Mouse (Mus musculus) heart, postnatal 36 days (tissue): ENCODE data around the gene Abhd17b. TPM values are rescaled to one million over a fixed set of nuclear protein-coding genes. Genes with fewer than 3 reads are reported as not detected.

Source experiments
- DNase-seq, 2 experiments: peaks; one replicate each; pipeline ENCODE4 v3.0.0; 2021 to 2022
- intact Hi-C: fragments of 180-260 bp; cut with DNase I; formaldehyde crosslinking; loops from one replicate; pipeline ENCODE4 v1.15.1; 2025
- total RNA-seq, 2 experiments: library from RNA; stranded (reverse); gene quantifications; 2 replicates each; pipeline ENCODE4 v1.2.3; 2021

Gene Abhd17b
- total RNA-seq, 2 experiments from 2014 or later, result 13.6 to 14.3 TPM

DNA sequence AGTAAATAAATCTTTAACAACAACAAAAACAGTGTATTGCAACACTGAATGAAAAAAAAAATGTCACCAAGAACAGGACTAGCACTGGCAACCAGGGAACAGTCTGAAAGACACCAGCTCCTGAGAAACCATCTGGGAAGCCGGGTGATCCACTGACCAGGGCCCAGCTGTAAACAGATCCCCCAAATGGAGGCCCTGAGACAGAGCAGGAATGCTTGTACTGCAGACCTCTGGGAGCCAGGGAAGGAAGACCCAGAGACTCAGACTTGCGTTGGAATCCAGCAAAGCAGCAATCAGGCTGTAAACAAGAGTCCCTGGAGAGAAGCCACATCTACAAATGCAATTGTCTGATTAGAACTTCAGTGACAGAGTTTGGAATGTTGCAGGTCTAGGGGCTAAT lies 74.1 kb downstream of the Abhd17b start:
- intact Hi-C loops, result no loop called here
- no peak for DNase-seq

- intact Hi-C loops, result no loop called here
- no peak for DNase-seq
Observed at GRCm38 (mm10) chr19:21728342-21728741, 75.4 kb downstream of the Abhd17b start.

- DNase-seq, result no peak
- intact Hi-C loops, result loop anchor here (5.0 kb wide), 1 partner anchor 570 kb away; no protein-coding TSS in a partner anchor
Observed at GRCm38 (mm10) chr19:21731887-21732286, 78.9 kb downstream of the Abhd17b start.

DNA sequence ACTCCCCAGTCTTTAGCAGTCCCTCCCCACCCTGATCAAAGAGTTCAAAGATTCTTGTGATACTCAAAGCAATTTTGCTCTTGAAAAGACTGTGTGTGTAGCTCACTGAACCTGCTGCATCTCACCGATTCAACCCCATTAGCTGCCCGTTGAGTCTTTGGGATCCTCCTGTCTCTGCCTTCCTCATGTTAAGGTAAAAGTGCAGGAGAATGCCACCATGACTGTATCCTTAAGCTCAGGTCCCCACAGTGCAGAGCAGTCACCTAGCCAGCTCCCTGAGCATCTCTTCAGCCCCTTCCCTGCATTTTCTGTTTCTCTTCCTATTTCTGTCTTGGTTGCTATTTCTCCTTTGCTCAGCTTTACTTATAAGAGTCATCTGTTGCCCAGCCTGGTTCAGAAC lies 80.2 kb downstream of the Abhd17b start:
- no peak for DNase-seq
- intact Hi-C loops, result loop anchor here (5.0 kb wide), 1 partner anchor 569 kb away; no protein-coding TSS in a partner anchor

DNA sequence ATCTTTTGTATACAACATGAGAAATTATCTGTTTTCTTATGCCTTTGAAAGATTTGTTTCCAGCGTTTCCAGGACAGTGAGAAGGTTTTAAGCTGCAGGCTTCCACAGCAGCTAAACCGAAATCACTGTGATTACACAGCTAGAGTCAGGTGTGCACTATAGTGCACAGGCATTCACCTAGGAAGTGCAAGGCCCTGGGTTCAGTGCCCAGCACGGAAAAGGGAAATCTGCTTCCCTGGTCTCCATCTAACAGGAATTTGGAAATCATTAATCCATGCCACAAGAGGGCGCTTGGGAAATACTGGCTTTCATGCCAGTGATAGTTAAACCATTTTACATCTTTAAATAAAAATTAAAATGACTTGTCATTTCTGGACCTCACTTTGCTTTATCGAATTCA lies 81.1 kb downstream of the Abhd17b start:
- intact Hi-C loops, result loop anchor here (2.0 to 5.0 kb wide), 3 partner anchors 15 to 568 kb away; no protein-coding TSS in a partner anchor
- peak; percentile 18 to 35 for DNase-seq

Other genes with a start within 250 kb of the Abhd17b start
- gene Gda, start 179.7 kb upstream of the Abhd17b start, total RNA-seq, result 10 to 100 TPM; 14.8 to 18.6 TPM
- 10 to 100 TPM; 12.0 to 15.7 TPM for gene 1110059E24Rik, start 209 bp upstream of the Abhd17b start, total RNA-seq
- 10 to 100 TPM; 12.2 to 14.0 TPM for gene Cemip2, start 125.2 kb downstream of the Abhd17b start, total RNA-seq